Mouse (Mus musculus): Measurements from ENCODE around the gene Pip5k1a. TPM values are rescaled to one million over a fixed set of nuclear protein-coding genes. Genes with fewer than 3 reads are reported as not detected.
"Not testable (repeated sequence)": the region's sequence is repeated elsewhere in the genome, so short reads cannot be mapped to it uniquely, and the experiment has no call there.

Pip5k1a gene
- polyA plus RNA-seq, 1 experiment from 2014 or later: 21.3 TPM

DNA sequence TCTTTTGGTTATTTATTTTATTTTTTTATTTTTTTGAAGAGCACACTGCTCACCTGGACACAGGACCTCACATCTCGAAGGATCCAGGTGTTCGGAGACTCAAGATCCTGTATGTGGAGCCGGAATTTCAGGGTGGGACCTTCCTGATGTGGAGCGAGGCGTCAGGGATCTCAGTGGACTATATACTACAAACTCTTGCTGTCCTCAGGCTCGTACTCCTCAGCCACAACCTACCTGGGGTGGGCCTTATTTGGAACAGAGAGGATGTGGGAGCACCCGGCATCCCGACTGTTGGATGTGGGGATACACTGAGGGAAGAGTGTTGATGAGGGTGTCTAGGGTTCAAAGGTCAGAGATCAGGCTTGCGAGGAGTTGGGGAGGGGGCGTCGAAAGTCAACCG is 27.4 kb upstream of the Pip5k1a start:
- WGBS: no CpG with 5 or more reads among the region's 12 CpGs

DNA sequence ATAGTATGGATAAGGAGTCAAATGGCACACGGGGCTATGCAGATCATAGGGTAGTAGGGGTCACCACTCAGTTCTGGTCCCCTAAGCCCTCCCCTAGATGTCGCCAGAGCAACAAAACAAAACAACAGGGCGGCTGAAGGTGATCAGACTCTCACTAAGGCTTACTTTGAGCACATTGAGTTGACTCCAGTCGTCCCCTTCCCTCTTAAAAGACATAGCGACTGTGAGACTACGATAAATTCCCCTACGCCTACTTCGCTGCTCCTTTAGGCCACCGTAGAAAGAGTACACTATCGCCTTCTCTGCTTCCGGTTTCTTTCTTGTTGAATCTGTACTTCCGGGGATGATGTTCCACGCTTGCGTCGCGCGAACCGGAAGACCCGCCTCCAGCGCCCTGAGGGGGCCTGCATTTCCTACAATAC is 27.0 kb upstream of the Pip5k1a start, which contains the start of the genes Scnm1 and Lysmd1:
Gene Scnm1, minus strand, starts transcription at position 332 of the 422 bp plus-strand sequence.
Gene Lysmd1, plus strand, starts transcription at position 409 of the 422 bp plus-strand sequence.
- peak within 1 kb of the TSS; percentile 88 for H3K27ac ChIP-seq (replicated peaks)
- WGBS: 0% methylated on average over 20 of the region's 20 CpGs

More for the DNA sequence above, 27.4 kb upstream of the Pip5k1a start:
- not testable (repeated sequence) for H3K9me3 ChIP-seq; H3K27me3 ChIP-seq (replicated peaks; ENCODE audit: low read depth, poor library complexity, severe bottlenecking); DNase-seq (ENCODE audit: low spot score); H3K27ac ChIP-seq (replicated peaks)
- Histone ChIP-seq H3K4me3 (peak overlapping the region; percentile 78), H3K36me3 (replicated peaks) (peaks cover 37% of the 10 kb centered on the region), H3K4me1 (peaks cover 27% of the 10 kb centered on the region)

GRCm38 (mm10) chr3:95133176-95133575 is 26.4 kb upstream of the Pip5k1a start:
- Histone ChIP-seq H3K4me3 (peak overlapping the region; percentile 78), H3K27me3 (replicated peaks; ENCODE audit: low read depth, poor library complexity, severe bottlenecking) (no peaks in the 10 kb centered on the region), H3K9me3 (no peaks in the 10 kb centered on the region), H3K4me1 (peaks cover 27% of the 10 kb centered on the region), H3K27ac (replicated peaks) (peak overlapping the region; percentile 88), H3K36me3 (replicated peaks) (peaks cover 46% of the 10 kb centered on the region)
- 56% methylated on average over 11 of the region's 11 CpGs for WGBS
- no peak for DNase-seq (ENCODE audit: low spot score)

More for the DNA sequence above, 27.0 kb upstream of the Pip5k1a start, which contains the start of the genes Scnm1 and Lysmd1:
- Histone ChIP-seq H3K4me3 (peak within 1 kb of the TSS; percentile 78), H3K9me3 (no peaks in the 10 kb centered on the region), H3K27me3 (replicated peaks; ENCODE audit: low read depth, poor library complexity, severe bottlenecking) (no peaks in the 10 kb centered on the region), H3K36me3 (replicated peaks) (peaks cover 42% of the 10 kb centered on the region), H3K4me1 (peaks cover 27% of the 10 kb centered on the region)
- peak; percentile 92 for DNase-seq (ENCODE audit: low spot score)

- not testable (repeated sequence) for H3K27ac ChIP-seq (replicated peaks); H3K9me3 ChIP-seq; DNase-seq (ENCODE audit: low spot score); H3K27me3 ChIP-seq (replicated peaks; ENCODE audit: low read depth, poor library complexity, severe bottlenecking)
- peaks cover 23% of the 10 kb centered on the region for H3K4me1 ChIP-seq
- H3K36me3 ChIP-seq (replicated peaks): peaks cover 48% of the 10 kb centered on the region
- H3K4me3 ChIP-seq: peak overlapping the region; percentile 78
- 86% methylated on average over 2 of the region's 2 CpGs for WGBS
Observed at GRCm38 (mm10) chr3:95132389-95132788, 25.7 kb upstream of the Pip5k1a start.

GRCm38 (mm10) chr3:95130081-95130480 is 23.4 kb upstream of the Pip5k1a start:
- no peak overlapping the region for H3K27ac ChIP-seq (replicated peaks)
- peaks cover 12% of the 10 kb centered on the region for H3K4me1 ChIP-seq
- 90% methylated on average over 5 of the region's 5 CpGs for WGBS
- H3K9me3 ChIP-seq: no peaks in the 10 kb centered on the region
- H3K4me3 ChIP-seq: no peak overlapping the region
- no peaks in the 10 kb centered on the region for H3K27me3 ChIP-seq (replicated peaks; ENCODE audit: low read depth, poor library complexity, severe bottlenecking)
- no peak for DNase-seq (ENCODE audit: low spot score)
- H3K36me3 ChIP-seq (replicated peaks): peaks cover 48% of the 10 kb centered on the region

- peaks cover 9% of the 10 kb centered on the region for H3K4me1 ChIP-seq
- H3K4me3 ChIP-seq: no peak overlapping the region
- DNase-seq (ENCODE audit: low spot score): no peak
- no peaks in the 10 kb centered on the region for H3K9me3 ChIP-seq
- H3K27ac ChIP-seq (replicated peaks): no peak overlapping the region
- H3K27me3 ChIP-seq (replicated peaks; ENCODE audit: low read depth, poor library complexity, severe bottlenecking): no peaks in the 10 kb centered on the region
- peaks cover 48% of the 10 kb centered on the region for H3K36me3 ChIP-seq (replicated peaks)
- 67% methylated on average over 6 of the region's 6 CpGs for WGBS
Observed at GRCm38 (mm10) chr3:95129226-95129651, 22.5 kb upstream of the Pip5k1a start.

- 64% methylated on average over 5 of the region's 5 CpGs for WGBS
- H3K36me3 ChIP-seq (replicated peaks): peaks cover 65% of the 10 kb centered on the region
- DNase-seq (ENCODE audit: low spot score): no peak
Observed at GRCm38 (mm10) chr3:95124972-95125371, 18.2 kb upstream of the Pip5k1a start.

DNA sequence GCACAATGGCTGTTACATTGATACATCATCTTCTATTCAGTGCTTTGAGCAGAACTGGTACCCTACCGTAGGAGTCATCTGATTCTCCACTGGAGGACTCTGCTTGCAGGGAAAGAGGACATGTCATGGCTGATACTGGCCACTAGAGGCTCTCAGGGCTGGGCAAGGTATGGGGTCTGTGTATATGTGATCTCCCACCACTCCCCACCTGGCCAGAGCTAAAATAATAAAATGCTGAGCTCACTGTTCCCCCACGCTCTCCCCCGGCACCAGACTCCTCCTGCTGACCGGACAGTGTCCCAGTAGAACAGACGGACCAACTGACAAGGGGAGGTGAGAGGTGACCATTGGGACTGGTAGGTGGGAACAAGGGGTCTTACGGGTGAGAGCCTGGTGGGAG is 17.5 kb upstream of the Pip5k1a start, which contains the start of gene Tmod4:
Gene Tmod4, plus strand, starts transcription at position 231 of the 400 bp plus-strand sequence.
- Histone ChIP-seq H3K4me1 (no peaks in the 10 kb centered on the region), H3K27me3 (replicated peaks; ENCODE audit: low read depth, poor library complexity, severe bottlenecking) (no peaks in the 10 kb centered on the region), H3K9me3 (no peaks in the 10 kb centered on the region), H3K27ac (replicated peaks) (no peak within 1 kb of the TSS), H3K36me3 (replicated peaks) (peaks cover 65% of the 10 kb centered on the region), H3K4me3 (no peak within 1 kb of the TSS)
- 67% methylated on average over 6 of the region's 6 CpGs for WGBS
- no peak for DNase-seq (ENCODE audit: low spot score)

More at GRCm38 (mm10) chr3:95124972-95125371, 18.2 kb upstream of the Pip5k1a start:
- Histone ChIP-seq H3K9me3 (no peaks in the 10 kb centered on the region), H3K27ac (replicated peaks) (no peak overlapping the region), H3K27me3 (replicated peaks; ENCODE audit: low read depth, poor library complexity, severe bottlenecking) (no peaks in the 10 kb centered on the region), H3K4me3 (no peak overlapping the region), H3K4me1 (no peaks in the 10 kb centered on the region)

DNA sequence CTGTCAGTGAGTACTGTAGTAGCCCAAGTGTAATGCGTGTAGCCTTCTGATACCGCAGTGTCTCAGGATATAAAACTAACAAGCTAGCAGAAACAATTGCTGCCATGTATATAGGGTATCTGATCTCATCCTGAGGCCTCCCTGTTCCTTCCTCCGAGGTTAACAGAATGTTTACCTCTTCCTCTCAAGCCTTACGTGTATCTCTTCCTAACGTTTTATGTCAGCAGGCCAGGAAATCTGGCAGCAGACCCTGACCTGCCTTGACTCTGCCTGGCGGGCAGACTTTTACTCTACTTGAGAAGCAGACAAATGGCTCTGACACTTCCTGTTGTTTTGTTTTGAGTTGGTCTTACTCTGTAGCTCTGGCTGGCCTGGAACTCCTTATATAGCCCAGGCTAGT is 14.8 kb upstream of the Pip5k1a start:
- DNase-seq (ENCODE audit: low spot score): no peak
- Histone ChIP-seq H3K36me3 (replicated peaks) (peaks cover 75% of the 10 kb centered on the region), H3K27me3 (replicated peaks; ENCODE audit: low read depth, poor library complexity, severe bottlenecking) (no peaks in the 10 kb centered on the region), H3K9me3 (no peaks in the 10 kb centered on the region), H3K4me3 (no peak overlapping the region), H3K27ac (replicated peaks) (no peak overlapping the region), H3K4me1 (no peaks in the 10 kb centered on the region)
- WGBS: 86% methylated on average over 6 of the region's 6 CpGs

DNA sequence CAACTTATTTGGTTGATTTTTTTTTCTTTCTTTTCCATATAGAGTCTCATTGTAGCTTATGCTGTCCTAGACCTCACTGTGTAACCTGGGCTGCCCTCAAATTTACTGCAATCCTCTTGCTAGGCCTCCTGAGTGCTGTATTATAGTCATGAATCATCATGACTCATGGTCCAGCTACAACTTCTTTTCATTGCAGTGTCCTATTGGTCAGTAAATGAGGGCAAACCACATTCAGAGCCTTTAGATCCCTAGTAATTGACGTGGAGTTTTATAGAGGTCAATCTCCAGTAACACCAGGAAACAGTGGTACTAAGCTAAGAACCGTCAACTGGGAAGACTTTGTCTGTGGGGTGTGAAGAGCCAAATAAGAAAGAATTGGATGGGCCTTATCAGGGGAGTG is 11.0 kb upstream of the Pip5k1a start:
- Histone ChIP-seq H3K4me3 (no peak overlapping the region), H3K4me1 (no peaks in the 10 kb centered on the region; the same call in 1 of the 2 replicates), H3K27me3 (replicated peaks; ENCODE audit: low read depth, poor library complexity, severe bottlenecking) (no peaks in the 10 kb centered on the region), H3K36me3 (replicated peaks) (peaks cover 90% of the 10 kb centered on the region), H3K27ac (replicated peaks) (no peak overlapping the region), H3K9me3 (no peaks in the 10 kb centered on the region)
- 93% methylated on average over 2 of the region's 2 CpGs for WGBS
- DNase-seq (ENCODE audit: low spot score): no peak

DNA sequence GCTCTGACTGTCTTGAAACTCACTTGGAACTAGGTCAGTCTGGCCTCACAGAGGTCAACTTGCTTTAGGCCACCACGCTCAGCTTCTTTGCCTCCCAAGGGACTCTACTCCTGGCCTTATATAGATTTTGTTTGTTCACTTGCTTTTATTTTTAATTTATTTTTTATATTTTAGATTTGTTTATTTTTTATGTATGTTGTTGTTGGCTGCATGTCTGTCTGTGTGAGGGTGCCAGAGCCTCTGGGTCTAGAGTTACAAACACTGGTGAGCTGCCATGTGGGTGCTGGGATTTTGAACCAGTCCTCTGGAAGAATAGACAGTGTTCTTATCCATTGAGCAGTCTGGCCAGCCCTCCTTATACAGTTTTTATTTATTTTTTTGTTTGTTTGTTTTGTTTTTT is 6.0 kb upstream of the Pip5k1a start:
- no peak for DNase-seq (ENCODE audit: low spot score)
- H3K27me3 ChIP-seq (replicated peaks; ENCODE audit: low read depth, poor library complexity, severe bottlenecking): no peaks in the 10 kb centered on the region
- peak overlapping the region; percentile 89 for H3K4me3 ChIP-seq
- H3K4me1 ChIP-seq: peaks cover 12% of the 10 kb centered on the region
- H3K27ac ChIP-seq (replicated peaks): no peak overlapping the region
- WGBS: 86% methylated on average over 1 of the region's 1 CpGs
- H3K36me3 ChIP-seq (replicated peaks): peaks cover 40% of the 10 kb centered on the region
- no peaks in the 10 kb centered on the region for H3K9me3 ChIP-seq

DNA sequence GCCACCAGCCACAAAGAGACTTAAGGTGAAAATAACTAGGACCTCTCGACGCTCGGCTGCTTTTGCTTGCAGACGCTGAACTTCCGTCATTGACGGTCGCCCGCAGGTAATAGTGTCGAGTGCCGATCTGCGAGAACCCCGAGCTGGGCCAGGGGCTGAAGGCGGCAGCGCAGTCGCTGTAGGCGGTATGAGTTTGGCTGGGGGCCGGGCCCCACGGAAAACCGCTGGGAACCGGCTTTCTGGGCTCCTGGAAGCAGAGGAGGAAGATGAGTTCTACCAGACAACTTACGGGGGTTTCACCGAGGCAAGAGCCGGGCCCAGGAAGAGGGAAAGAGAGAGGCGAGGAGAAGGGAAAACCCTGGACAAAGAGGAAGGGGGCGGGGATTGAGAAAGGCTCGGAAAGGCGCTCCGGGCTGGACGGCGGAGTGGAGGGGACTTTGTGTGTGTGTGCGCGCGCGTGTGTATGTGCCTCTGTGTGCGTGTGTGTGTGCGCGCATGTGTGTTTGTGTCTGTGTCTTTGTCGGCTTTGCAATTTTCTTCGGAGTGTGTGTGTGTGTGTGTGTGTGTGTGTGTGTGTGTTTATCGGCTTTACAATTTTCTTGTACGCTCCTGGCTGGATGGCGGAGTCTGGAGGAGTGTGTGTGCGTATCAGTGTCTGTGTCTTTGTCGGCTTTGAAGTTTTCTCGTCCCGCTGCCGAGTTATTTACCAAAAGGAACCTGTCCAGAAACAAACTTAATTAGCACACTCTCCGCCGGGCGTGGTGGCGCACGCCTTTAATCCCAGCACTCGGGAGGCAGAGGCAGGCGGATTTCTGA is 4.4 kb upstream of the Pip5k1a start, which contains the start of gene Vps72:
Gene Vps72, plus strand, starts transcription at position 112 of the 816 bp plus-strand sequence.
- peak within 1 kb of the TSS; percentile 89 for H3K4me3 ChIP-seq
- H3K4me1 ChIP-seq: peaks cover 12% of the 10 kb centered on the region
- H3K27ac ChIP-seq (replicated peaks): peak within 1 kb of the TSS; percentile 98
- H3K9me3 ChIP-seq: no peaks in the 10 kb centered on the region
- peak; percentile 93 for DNase-seq (ENCODE audit: low spot score)
- WGBS: 1% methylated on average over 54 of the region's 54 CpGs
- peaks cover 24% of the 10 kb centered on the region for H3K36me3 ChIP-seq (replicated peaks)
- H3K27me3 ChIP-seq (replicated peaks; ENCODE audit: low read depth, poor library complexity, severe bottlenecking): no peaks in the 10 kb centered on the region

DNA sequence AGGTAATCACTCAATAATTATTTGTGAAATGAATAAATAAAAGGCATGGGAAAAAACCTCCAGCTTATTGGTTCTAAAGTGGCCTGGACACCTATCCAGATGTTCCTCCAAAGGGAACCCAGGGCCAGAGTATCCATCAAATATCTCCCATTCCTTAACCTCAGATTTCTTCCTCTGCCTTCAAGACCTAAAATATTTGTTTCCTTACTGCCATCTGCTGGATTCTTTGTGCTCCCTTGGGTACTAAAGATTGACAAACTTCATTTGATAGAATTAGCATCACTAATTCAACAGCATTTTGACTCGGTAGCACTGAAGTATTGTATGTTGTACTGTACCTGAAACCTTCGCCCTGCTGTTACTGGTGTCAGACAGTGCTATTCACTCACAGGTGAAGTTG is 1.2 kb upstream of the Pip5k1a start:
- no peak for DNase-seq (ENCODE audit: low spot score)
- Histone ChIP-seq H3K9me3 (no peaks in the 10 kb centered on the region), H3K4me1 (peaks cover 24% of the 10 kb centered on the region), H3K27ac (replicated peaks) (no peak overlapping the region), H3K36me3 (replicated peaks) (peaks cover 9% of the 10 kb centered on the region), H3K27me3 (replicated peaks; ENCODE audit: low read depth, poor library complexity, severe bottlenecking) (no peaks in the 10 kb centered on the region), H3K4me3 (no peak overlapping the region)
- WGBS: 69% methylated on average over 2 of the region's 2 CpGs

Measured in embryonic facial prominence, embryonic 10.5 days (tissue).